Mouse (Mus musculus): ENCODE data around the gene Arhgap29.

DNA sequence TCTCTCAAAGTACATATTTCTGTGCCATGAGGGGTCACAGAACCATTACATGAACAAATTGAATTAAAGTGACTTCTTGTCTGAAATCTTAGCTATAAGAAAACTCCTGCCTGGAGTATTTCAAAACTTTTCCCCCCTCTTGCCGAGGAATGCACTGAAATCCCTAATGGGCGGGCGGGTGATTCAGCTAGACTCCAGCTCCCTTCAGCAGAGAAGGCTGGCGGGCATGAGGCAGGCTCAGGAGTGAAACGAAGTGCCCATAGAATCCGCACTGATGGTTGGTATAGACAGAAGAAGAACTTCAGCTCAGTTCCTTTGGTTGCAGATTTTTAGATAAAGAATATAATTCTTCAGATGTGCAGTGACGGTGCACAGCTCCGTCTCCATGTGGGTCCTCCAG is 48.6 kb upstream of the Arhgap29 start:
- TF ChIP-seq USF1 (IDR thresholded peaks at IDR 0.05; ENCODE audit: low read depth) = no peak
- TF ChIP-seq POLR2A (IDR thresholded peaks at IDR 0.05; ENCODE audit: insufficient read length, low read depth) = no peak
- TF ChIP-seq TCF12 (IDR thresholded peaks at IDR 0.05; ENCODE audit: insufficient read depth, poor library complexity, severe bottlenecking) = no peak
- no peak for TF ChIP-seq E2F4 (IDR thresholded peaks at IDR 0.05; ENCODE audit: insufficient read depth)
- no peak for TF ChIP-seq POLR2AphosphoS2 (IDR thresholded peaks at IDR 0.05; ENCODE audit: insufficient read length, low read depth)
- no peak for TF ChIP-seq TCF3 (IDR thresholded peaks at IDR 0.05; ENCODE audit: insufficient read length, low read depth)
- no peak for TF ChIP-seq MYOG (IDR thresholded peaks at IDR 0.05; ENCODE audit: control insufficient read depth in 1 of 3, insufficient read depth in 1 of 3, insufficient read length in 2 of 3, low read depth in 2 of 3)

Measured in myocyte (in vitro differentiated cells).